Mouse (Mus musculus): ENCODE data around the gene Gpbar1. TPM values are rescaled to one million over a fixed set of nuclear protein-coding genes. Genes with fewer than 3 reads are reported as not detected.

Gpbar1 gene
- total RNA-seq (2015), result not detected in 2 replicates
- not detected in 2 replicates for total RNA-seq (2017)

DNA sequence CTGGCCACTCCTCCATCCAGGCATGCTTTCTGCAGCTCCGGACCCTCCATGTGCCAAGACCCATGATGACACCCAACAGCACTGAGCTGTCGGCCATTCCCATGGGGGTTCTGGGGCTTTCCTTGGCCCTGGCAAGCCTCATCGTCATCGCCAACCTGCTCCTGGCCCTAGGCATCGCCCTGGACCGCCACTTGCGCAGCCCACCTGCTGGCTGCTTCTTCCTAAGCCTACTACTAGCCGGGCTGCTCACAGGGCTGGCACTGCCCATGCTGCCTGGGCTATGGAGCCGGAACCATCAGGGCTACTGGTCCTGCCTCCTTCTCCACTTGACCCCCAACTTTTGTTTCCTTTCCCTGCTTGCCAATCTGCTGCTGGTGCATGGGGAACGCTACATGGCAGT, at the start of gene Gpbar1:
Gene Gpbar1 (plus strand): TSS at position 13 of the 400 bp plus-strand sequence.
- ATAC-seq (ENCODE audit: poor library complexity, severe bottlenecking), result no peak

DNA sequence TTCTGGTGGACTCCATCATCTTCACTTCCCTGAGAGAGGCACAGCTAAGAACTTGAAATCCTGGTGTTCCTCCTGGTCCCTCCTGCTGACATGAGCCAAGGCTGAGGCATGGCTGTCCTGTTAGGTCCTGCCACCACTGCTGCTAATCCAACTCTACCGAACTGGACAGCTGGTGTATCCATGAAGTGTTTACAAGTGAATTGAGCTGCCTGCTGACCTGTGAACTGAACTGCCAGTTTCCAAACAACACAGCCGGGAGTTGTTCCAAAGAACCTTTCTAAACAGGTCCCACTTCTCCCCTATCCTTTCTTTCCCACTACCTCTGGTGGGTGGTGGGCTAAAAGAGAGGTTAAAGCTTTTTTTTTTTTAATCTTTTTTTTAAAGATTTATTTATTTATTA, 48.4 kb upstream of the Gpbar1 start:
- ATAC-seq (ENCODE audit: poor library complexity, severe bottlenecking), result no peak

DNA sequence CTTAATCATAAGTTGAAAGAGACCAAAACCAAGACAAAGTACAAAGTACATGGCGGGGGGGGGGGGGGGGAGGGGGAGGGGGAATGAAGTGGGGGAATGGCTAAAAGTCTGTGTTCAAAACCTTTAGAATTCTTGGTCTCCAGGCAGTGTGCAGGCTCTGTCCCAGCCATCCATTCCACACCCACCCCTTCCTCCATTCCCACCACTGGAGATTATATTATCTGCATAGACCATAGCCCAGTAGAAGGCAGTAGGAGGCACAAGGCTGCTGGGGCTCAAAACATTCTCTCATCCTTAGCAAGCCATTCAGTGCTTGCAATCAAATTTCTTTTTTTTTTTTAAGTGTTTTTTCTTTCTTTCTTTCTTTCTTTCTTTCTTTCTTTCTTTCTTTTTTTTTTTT, 47.4 kb upstream of the Gpbar1 start:
- no peak for ATAC-seq (ENCODE audit: poor library complexity, severe bottlenecking)

DNA sequence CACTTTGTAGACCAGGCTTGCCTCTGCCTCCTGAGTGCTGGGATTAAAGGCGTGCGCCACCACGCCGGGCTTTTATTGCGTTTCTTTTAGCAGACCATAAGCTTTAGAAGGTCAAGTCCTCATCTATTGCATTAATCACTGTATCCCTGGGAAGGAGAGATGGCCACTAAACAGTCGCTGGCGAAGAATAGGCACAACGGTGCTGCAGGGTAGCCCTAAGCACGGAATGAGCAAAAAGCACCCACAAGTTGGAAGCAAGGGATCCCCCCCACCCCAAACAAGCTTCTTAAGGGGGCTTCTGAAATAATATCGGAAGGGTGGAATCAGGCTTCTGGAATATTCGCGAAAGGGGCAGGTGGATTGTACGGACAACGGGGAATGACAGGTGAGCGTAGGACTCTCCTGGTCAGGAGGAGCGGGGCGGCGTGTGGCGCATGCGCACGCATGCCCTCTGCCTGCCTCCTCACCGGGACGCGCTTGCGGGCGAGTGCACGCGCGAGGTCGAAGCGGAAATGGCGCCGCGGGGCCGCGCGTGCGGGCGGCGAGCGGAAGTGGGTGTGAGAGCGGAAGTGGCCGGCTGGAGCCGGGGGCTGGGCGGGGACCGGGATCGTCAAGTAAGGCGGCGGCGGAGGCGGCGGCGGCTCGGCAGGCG, 42.3 kb upstream of the Gpbar1 start, which contains the start of gene Arpc2:
Gene Arpc2 (plus strand): TSS at position 147 of the 652 bp plus-strand sequence.
- peak; percentile 85 for ATAC-seq (ENCODE audit: poor library complexity, severe bottlenecking)

DNA sequence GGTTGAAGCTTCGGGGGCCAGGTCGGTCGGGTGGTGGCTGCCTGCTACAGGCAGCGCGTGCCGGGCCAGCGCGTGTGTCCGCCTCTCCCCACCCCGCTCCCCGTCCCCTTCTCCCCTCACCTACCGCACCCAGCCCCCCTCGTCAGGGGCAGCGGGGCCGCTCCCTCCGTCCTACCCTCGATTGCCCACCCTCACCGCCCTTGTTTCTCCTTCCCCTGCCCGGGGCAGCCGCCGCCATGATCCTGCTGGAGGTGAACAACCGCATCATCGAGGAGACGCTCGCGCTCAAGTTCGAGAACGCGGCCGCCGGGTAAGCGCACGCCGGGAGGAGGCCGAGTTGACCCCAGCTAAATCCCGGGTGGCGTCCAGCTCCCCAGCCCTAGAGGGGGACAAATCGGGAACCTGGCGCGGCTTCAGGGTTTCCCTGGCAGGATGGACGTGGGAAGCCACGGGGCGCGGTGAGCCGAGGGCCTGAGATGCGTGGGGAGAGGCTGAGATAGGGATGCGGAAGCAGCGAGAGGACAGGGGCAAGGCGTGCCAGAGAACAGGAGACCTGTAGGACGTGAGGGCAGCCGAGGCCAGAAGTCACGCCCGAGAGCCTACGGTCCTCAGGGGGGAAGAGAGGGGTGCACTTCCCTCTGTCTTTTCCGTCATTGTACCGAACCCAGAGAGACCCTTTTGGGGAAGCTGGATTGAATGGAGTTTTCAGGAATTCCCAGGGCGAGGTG, 41.6 kb upstream of the Gpbar1 start:
- peak; percentile 62 for ATAC-seq (ENCODE audit: poor library complexity, severe bottlenecking)

DNA sequence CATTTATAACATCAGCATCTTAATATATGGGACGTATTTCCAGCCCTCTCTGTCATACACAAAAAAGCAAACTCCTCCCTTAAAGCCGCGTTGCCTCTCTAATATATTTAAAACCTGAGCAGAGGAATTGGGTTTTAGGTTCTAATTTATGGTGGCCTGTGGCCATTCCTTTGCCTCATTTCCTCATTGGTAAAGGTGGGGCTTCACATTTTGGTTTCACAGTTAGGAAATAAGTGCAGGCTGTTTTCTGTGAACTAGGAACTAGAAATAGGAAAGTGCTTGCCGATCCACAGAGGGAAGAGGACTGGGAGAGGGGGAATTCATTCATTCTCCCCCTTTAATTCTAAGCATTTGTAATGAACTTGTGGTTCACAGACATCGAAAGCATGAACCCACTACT, 40.7 kb upstream of the Gpbar1 start:
- ATAC-seq (ENCODE audit: poor library complexity, severe bottlenecking), result peak; percentile 40

DNA sequence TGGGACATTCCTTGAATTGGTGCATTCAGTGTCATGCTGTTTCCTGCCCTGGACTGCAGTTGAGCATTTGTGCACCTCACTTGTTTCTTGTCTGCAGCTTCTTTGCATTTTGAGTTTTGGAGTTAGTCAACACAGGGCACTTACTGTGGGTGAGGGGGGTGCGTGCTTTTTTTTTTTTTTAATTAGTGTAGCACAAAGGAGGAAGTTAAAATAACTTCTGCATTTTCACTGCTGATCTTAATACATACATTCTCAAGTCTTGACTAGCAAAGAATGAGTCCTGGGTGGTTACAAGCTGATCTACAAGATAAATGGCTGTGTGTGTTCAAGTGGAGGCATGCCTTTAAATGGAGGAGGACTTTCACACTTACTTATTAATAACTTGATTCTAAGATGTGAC, 40.2 kb upstream of the Gpbar1 start:
- peak; percentile 39 for ATAC-seq (ENCODE audit: poor library complexity, severe bottlenecking)

DNA sequence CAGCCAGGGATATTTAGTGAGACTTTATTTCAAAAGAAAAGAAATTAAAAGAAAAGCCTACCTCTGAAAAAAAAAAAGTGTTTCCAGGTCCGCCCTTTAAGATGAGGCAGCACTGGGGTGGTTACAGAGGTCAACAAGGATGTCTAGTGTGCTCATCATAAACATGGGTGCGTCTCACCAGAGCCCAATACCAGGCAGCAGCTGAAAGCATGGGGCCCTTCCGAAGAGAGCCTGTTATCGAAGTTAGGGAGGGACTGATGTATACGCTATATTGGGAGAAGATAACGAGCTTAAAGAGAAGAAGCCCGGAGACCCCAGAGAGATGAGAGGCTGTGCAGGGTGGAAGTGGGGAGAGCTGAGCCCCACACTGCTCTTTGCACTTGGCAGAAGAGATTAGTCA, 39.2 kb upstream of the Gpbar1 start:
- no peak for ATAC-seq (ENCODE audit: poor library complexity, severe bottlenecking)

DNA sequence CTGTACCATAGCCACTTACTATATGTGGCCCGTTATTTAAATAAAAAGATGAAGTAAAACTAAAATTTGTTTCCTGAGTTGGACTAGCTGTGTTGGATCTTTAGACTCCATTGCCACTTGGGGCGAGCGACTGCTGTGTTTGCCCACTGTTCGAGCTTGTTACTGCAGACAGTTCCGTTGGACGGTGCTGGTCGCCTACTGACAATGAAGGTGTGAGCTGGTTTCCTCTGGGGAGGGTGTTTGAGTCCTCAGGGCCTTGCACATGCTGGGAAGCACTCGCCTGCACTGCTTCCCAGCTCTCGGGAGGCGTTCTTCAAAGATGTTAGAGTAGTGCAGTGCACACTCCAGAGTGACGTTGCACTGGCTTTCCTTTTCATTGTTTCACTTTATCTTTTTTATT, 38.7 kb upstream of the Gpbar1 start:
- ATAC-seq (ENCODE audit: poor library complexity, severe bottlenecking), result no peak

DNA sequence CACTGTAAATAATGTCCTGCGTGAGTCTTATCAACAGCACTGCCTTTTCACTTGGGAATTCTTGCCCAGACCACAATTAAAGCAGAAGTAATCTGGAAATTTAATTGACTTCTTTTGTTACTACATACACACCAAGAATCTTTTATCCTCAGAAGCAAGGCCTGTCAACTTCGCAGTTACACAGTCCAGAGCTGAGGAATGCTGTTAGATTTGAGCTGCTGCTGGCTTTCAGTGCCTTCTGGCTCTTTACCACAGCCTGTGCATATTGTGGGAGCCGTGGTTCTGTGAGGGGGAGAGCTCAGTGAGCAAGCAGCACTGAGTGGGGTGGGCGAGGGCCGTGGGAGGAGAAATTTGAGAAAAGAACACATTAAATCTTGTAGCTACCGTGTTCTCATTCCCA, 38.0 kb upstream of the Gpbar1 start:
- no peak for ATAC-seq (ENCODE audit: poor library complexity, severe bottlenecking)

DNA sequence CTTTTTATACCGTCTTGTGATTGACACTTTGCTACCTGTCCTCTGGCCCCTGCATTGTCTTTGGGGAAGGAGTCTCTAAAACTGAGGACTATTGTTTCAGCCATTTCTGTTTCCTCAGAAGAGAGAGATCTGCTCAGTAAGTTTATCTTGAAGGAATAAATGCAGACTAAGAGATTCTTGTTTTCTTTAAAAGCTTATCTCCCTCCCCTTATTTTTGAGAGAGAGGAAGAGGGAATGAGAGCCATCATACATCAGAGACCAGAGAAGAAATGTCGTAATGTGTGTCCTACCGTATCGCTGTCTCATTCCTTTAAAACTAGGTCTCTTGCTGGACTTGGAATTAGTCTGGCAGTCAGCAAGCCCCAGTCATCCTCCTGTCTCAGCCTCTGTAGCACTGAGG, 37.5 kb upstream of the Gpbar1 start:
- no peak for ATAC-seq (ENCODE audit: poor library complexity, severe bottlenecking)

DNA sequence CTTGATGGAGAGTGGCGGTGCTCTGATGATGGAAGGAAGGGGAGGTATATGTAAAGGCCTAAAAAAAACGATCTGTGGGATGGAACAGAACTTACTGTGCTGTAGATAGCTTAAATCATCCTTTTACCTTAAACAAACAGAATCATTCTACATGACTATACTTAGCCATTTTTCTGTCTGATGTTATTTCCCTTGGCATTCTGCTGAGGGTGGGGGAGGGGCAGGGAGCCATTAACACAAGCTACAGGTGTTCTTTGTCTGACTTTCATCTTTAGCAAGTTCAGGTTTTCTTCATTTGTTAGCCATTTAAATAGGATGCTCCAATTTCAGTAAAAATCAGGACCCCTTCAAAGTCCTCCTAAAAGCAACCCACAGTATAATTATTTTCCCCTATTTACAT, 32.8 kb upstream of the Gpbar1 start:
- ATAC-seq (ENCODE audit: poor library complexity, severe bottlenecking), result no peak

DNA sequence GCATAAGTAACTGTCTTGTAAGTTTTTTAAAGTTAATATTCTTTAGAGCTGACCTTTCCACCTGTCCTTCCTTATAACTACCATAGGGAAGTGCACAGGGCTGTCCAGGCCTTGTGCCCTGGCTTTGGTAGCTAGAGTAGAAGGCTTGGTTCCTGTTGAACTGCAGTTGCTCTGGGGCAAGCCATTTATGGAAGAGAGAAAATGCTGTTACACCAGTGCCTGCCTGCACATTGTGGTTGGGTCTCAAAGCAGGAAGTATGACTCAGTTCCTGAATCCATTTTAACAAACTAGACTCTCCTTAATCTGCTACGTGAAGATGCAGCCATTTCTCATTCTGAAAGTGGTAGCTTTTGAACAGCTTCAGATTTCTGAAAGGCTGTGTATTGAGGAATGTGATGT, 29.6 kb upstream of the Gpbar1 start:
- peak; percentile 98 for ATAC-seq (ENCODE audit: poor library complexity, severe bottlenecking)

DNA sequence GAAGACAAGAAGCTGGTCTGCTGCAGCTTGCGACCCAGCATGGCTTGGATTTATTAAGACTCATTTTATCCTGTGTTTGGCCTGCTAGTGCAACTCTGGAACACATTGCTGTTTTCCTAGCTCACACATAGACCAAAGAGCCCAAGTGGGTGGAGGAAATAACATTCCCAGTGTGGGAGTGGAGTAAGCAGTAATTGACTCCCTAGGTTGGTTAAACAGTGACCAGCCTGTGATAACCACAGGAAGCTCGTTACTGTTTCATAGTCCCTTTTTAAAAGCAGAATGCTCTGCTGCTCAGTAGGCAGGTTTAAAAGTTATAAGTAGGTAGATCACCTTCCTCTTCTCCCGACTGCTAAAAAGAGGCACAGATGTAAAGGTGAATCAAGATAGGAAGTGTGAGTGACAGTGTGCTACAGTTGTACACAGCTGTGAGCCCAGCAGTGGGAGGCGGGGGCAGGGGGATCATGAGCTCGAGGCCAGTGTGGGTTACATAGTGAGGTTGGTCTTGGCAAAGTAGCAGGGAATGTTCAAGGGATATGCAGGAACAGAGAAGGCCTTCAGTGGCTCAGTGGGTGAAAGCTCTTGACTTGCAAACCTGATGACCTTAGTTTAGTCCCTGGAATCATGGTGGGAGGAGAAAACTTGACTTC, 28.9 kb upstream of the Gpbar1 start:
- ATAC-seq (ENCODE audit: poor library complexity, severe bottlenecking), result no peak

DNA sequence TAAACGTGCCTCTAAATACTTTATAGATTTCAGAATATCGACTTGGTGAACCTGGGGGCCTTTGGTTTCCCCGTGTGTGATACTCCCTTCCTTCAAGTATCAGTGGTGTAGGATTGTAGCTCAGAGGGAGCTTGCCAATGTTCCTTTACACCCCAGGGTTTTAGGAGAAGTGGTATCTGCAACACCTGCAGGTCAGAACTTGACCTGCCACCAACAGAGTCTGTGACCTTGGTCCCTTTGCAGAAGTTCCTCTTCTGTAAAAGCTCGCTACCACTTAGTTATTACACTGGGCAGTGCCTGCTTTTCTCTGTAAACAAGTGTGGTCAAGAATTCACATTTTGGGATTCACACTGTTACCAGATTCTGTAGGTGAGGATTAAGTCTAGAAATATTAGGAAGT, 28.3 kb upstream of the Gpbar1 start:
- peak; percentile 53 for ATAC-seq (ENCODE audit: poor library complexity, severe bottlenecking)

DNA sequence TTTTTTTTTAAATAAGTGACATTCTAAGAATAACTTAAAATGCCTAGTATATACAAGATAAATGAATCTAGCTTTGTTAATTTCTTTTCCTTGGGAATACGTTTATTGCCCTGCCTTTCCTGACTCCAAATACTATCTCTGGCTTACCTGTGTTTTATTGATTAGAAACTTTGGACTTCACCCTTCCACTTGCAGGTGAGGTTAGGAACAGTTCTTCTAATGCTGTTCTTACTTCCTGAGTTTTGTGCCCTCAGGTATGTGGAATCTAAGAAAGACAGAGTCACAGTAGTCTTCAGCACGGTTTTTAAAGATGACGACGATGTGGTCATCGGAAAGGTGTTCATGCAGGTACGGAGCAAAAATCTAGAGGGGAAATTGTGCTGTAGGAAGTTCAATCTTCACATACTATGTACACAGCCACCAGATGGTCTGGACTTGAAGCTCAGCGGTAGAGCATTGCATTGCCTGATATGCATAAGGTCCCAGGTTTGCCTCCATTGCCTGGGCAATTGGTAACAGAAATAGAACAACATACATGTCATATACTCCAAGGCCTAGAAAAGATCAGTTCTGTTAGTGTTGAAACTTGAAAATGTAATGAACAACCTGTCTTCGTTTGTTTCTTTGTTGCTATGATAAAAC, 22.5 kb upstream of the Gpbar1 start:
- no peak for ATAC-seq (ENCODE audit: poor library complexity, severe bottlenecking)

DNA sequence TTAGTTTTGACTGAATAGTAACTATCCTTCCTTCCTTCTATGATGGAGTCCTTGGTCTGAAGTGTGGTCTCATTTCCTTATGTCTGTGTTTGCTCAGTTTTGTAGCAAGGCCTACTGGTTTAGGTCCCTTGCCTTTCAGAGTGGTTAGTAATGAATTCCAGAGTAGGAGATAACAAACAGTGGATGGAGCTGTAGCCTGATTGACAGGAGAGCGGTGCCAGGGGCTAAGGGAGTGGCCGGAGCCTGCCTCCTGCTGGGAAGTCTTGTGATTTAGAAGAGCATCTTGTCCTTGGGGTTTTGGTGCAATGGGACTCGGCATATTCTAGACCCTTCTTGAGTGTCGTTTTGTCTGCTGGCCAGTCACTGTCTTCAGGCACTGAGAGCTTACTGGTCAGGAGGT, 21.6 kb upstream of the Gpbar1 start:
- ATAC-seq (ENCODE audit: poor library complexity, severe bottlenecking), result no peak

DNA sequence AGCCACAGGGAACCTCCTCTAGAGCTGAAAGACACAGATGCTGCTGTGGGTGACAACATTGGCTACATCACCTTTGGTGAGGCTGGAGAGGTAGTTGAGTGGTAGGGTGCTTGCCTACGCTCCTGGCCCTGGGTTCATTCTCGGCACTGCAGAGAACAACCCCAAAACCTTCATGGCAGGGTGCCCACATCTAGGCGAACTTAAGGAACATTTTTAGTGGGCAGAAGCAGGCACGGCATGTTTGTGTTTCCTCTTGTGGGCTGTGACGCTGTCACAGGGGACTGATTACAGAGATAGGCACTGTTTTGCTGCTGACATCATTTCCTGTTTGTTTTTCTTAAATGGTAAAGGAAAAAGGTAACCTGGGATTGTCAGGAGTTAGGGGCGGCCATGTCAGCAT, 15.8 kb upstream of the Gpbar1 start:
- no peak for ATAC-seq (ENCODE audit: poor library complexity, severe bottlenecking)

DNA sequence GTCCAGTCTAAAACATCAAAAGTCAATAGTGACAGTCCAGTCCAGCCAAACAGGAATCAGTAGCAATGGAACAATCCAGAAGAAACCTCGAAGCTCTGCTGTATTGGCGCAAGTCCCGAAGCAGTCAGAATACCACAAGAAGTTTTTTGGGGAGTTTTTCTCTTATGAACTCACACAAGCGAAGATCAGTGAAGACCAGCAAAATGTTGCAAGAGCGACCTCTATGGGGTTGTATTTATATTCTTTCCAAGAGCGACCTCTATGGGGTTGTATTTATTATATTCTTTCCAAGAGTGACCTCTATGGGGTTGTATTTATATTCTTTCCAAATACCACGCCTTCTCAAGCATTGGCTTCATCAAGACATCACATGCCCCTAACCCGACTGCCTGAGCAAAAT, 9.6 kb upstream of the Gpbar1 start:
- no peak for ATAC-seq (ENCODE audit: poor library complexity, severe bottlenecking)

DNA sequence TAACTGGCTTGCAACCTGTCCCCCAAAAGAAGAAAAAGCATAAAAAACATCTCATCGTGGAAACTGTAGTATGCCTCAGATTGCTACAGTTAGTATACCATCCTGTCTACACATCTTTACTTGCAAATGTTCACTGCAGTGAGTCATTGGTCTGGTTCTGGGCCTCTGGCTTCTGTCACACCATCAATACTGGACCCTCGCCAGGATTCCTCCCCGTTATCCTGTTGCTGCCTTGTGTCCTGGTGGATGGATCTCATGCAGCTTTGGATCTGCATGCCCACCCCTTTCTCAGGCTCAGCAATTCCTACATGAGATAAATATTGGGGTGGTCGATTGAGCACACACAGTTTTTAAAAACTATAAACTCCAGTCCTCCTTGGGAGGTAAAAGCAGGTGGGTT, 6.7 kb upstream of the Gpbar1 start:
- no peak for ATAC-seq (ENCODE audit: poor library complexity, severe bottlenecking)

DNA sequence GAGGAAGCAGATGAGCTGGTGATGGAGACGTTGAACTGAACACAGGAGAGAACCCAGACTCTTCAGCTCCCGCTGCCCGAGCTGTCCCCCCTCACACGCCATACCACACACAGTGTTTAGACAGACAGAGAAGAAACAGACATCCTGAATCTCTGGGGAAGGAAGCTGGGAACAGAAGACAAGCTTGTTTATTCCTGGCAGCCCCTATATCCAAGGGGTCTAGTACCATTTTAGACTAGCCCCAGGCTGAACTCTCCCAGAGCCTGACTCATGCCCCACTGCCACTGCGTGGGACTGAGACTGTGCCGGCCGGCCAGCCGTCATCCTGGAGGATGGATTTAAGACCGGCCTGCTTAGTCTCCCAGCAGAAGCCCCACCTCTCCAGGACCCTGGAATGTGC, 3.3 kb upstream of the Gpbar1 start:
- ATAC-seq (ENCODE audit: poor library complexity, severe bottlenecking), result no peak

DNA sequence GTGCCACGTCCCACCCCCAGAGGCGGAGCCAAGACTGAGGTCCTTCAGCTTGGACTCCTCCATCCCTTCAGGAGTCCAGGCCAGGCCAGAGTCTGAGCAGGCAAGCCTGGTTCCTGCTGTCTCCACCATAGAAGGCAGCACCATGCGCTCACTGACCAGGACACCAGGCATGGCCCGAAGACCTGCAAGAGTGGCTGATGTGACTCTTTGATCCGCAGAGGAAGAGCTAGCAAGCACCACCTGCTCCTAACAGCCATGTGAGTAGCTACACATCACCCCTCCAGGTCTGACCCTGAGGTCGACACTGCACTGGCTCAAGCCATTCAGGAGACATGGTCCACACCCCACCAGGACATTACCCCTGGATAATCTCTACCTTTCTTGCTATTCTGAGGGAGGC, 1.3 kb upstream of the Gpbar1 start:
- no peak for ATAC-seq (ENCODE audit: poor library complexity, severe bottlenecking)

Measured in megakaryocyte, adult 5-6 weeks (primary cell).